Mouse (Mus musculus) naive thymus-derived CD4-positive, alpha-beta T cell, adult 2 months (primary cell): ENCODE measurements around the gene Tubb5.

Experiments used
- DNase-seq: peaks from one replicate; pipeline ENCODE4 v3.0.0-alpha.2; 2011; ENCODE audit warnings: low read depth

Gene Tubb5

GRCm38 (mm10) chr17:35795656-35796055 lies 42.5 kb downstream of the Tubb5 start:
- DNase-seq = no peak

- DNase-seq = no peak
Measured at GRCm38 (mm10) chr17:35795099-35795498, 43.0 kb downstream of the Tubb5 start.

GRCm38 (mm10) chr17:35792837-35793236 lies 45.3 kb downstream of the Tubb5 start:
- DNase-seq = no peak

- no peak for DNase-seq
Measured at GRCm38 (mm10) chr17:35790933-35791332, 47.2 kb downstream of the Tubb5 start.

GRCm38 (mm10) chr17:35788025-35788424 lies 50.1 kb downstream of the Tubb5 start:
- no peak for DNase-seq

GRCm38 (mm10) chr17:35787493-35787892 lies 50.6 kb downstream of the Tubb5 start:
- no peak for DNase-seq

GRCm38 (mm10) chr17:35785140-35785539 lies 53.0 kb downstream of the Tubb5 start:
- DNase-seq = no peak

GRCm38 (mm10) chr17:35783944-35784343 lies 54.2 kb downstream of the Tubb5 start:
- DNase-seq = no peak
